Mouse (Mus musculus) T-helper 1 cell (primary cell): ENCODE results near the gene Zfyve16.

Experiments
- in situ Hi-C: fragments of 300-600 bp; cut with MboI, MseI; formaldehyde crosslinking; loops from one replicate; pipeline ENCODE4 v1.15.1; 2025; ENCODE audit warnings: high pct_unique_total_duplicates

Gene Zfyve16

DNA sequence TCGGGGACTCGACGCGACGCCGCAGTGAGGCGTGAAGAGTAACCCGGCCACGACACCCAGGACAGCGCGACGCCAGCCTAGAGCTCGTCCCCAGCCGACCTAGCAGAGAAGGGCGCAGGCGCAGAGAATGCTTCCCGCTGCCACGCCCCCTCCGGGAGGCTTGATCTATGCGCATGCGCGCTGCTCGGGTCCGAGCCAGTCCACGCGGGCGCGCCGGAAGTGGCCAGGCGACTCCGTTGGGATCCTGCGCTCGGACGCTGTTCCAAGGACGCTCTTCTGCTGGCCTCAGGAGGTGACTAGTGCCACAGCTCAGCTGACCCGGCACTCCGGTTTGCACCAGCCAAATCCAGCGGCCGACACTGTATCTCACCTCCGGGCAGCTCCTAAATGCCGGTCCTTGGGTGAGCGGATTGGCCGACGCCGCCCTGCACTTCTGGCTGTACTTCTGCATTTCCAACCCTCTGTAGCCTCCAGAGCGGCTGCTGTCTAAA, at the start of gene Zfyve16:
Zfyve16 (minus strand) TSS at position 148 of the 491 bp plus-strand sequence.
- in situ Hi-C loops: no loop called here

DNA sequence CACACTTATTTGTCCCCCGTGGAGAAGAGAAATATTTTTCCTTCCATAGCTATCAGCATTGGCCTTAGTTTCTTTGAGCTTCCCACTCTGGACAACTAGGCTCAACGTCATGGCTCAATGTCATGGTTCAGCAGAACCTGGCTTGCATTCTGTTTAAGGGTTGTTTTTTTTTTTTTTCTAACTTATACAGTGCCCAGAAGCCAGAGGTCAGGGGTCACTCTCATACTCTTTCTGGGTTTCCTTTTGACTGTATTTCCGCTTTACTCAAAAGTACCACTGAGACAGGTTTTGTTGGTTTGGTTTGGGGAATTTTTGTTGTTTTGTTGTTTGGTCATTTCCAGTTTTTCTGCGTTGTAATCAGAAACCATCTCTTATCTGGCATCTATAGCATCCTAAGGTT, 47.5 kb upstream of the Zfyve16 start:
- in situ Hi-C loops: loop anchor here (5.0 to 10.0 kb wide), 2 partner anchors 164 to 1137 kb away; no protein-coding TSS in a partner anchor

DNA sequence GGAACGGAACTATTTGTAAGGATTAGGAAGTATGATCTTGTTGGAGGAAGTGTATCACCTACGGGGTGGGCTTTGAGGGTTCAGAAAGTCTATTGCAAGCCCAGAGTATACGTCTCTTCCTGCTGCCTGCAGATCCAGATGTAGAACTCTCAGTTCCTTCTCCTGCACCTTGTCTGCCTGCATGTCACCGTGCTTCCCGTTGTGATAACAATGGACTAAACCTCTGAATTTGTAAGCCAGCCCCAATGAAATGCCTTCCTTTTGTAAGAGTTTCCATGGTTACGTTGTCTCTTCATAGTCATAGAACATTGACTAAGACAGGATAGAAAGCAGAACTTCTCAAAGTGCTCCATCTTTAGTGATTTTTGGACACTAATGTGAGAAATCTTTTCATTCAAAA, 46.0 kb upstream of the Zfyve16 start:
- in situ Hi-C loops: loop anchor here (5.0 to 10.0 kb wide), 2 partner anchors 166 to 1138 kb away; no protein-coding TSS in a partner anchor

DNA sequence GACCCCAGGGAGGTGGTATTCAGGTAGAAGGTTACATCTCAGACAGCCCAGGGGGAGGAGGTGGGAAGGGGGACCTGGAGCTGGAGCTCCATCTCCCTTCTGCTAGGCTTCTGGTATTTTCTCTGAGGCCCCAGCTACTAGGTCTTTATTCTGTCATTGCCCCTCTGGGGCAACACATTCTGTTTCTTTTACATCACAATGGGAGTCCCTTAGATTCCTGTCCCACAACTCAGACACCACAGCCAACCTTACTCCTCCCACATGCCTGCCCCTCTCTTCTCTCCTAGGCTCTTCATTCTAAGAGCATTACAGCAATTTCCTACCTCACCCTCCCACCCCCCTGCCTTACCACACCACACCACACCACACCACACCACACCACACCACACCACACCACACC, 45.4 kb upstream of the Zfyve16 start, which contains the start of gene Spz1:
Spz1 (minus strand) TSS at position 101 of the 400 bp plus-strand sequence.
- in situ Hi-C loops: loop anchor here (5.0 to 10.0 kb wide), 2 partner anchors 166 to 1139 kb away; no protein-coding TSS in a partner anchor

DNA sequence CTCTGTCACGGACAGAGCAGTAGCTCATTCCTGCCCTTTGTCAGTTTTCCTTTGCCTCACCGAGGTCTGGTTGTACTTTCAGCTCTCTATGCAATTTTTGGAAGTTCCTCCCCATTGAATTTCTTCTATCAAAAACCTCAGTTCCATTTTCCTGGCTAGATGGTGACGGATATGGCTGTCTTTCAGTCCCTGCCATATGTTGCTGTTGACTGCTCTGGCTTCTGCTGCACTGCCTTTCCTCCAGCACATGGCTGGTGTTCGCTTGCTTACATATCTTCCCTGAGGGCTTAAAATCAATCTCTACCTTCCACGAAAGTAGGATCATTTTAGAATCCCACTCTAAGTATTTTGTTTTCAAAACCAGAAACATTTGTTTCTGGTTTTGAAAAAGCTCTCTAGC, 28.8 kb upstream of the Zfyve16 start:
- in situ Hi-C loops: loop anchor here (10.0 kb wide), 1 partner anchor 475 kb away; no protein-coding TSS in a partner anchor

DNA sequence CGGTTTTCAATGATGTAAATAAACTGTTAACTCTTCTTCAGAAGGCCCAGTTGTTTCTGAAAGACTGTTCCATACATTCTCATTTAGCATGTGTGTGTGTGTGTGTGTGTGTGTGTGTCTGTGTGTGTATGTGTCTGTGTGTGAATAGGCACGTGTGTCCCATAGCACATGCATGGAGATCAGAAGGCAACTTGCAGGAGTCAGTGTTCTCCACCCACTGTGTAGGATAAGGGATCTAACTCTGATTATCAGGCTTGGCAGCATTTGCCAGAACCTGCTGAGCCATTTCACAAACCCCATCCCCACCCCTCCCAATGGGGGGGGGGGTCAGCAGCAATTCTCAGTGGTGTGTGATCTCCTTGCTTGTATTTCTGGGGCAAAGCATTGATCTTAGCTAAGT, 26.6 kb upstream of the Zfyve16 start:
- in situ Hi-C loops: loop anchor here (10.0 kb wide), 1 partner anchor 478 kb away; no protein-coding TSS in a partner anchor

DNA sequence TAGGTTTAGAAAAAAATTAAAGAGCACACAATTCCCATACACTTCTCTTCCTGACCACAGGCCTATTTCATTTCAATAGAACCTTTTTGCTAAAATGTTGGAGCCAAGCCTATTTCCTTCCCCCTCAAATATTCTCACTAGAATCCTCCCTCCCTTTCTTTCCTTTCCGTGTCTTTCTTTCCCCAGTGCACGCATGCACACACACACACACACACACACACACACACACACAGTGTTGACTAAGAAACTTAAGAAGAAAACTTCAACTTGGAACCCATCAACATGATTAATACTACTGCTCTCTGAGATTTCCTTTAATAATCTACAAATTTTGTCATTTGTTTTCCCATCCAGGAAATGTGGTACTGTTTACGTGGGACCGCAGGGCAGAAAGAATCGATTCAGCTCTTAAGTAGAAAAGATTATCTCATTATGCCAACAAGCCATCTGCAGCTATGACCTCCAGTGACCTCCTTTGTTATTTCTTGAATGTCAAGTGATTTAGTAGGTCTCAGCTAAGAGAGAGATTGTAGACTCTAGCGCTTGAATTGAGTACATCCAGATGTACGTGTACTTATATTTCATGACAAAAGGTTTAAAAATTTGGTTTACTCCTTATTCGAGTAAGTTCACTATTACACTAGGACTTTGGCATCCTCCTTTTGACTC, 25.9 kb upstream of the Zfyve16 start:
- in situ Hi-C loops: loop anchor here (10.0 kb wide), 1 partner anchor 478 kb away; no protein-coding TSS in a partner anchor

DNA sequence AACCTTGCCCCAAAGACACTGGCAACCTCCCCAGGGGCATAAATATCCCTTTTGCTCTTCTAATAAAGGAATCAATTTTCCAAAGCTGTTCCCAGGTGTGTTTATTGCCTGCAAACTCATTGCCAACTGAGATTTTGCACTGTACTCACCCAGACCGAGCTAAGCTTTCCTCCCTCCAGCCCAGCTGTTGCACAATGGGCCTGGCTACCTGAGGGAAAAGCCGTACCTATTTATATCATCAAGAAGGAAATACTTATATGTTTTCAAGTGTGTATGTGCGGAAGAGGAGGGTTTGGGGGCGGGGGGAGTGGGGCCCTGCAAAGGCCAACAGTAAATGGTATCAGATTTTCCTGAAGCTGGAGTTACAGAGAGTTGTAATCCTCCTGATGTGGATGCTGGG, 16.4 kb upstream of the Zfyve16 start:
- in situ Hi-C loops: no loop called here

DNA sequence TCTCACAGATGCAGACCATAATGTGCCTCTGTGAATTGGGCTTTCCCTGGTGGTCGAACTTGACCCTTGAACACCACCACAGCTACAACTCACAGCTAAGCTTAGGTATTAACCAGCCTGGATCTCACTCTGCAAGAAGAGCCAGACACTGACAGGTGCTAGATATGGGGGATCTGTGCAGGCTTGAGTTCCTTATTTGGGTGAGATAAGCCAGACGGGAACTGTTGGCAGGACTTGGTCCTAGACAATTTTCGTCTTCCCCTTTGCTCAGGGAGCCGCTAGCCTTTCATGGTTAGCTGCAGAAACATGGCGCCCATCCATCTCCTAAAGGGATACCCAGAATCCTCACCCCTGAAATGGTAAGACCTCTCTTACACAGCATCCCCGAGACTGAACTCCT, 10.3 kb upstream of the Zfyve16 start:
- in situ Hi-C loops: no loop called here

DNA sequence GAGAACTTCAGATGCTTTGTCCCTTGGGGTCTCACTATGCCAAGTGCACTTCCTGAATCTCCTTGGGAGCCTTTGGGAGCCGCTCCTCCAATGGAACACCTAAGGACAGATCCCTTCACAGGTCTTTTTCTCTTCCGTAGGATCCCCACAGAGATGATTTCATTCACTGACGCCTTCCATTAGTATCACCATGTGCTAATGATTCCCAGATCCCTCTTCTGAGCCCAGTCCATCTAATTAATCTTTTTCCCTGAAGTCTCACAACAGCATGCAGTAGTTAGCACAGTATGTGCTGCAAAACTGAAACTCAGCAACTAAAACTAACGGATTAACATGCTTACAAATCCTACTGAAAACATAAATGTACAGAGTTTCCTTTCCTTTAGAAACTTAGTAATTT, 8.5 kb upstream of the Zfyve16 start:
- in situ Hi-C loops: no loop called here

DNA sequence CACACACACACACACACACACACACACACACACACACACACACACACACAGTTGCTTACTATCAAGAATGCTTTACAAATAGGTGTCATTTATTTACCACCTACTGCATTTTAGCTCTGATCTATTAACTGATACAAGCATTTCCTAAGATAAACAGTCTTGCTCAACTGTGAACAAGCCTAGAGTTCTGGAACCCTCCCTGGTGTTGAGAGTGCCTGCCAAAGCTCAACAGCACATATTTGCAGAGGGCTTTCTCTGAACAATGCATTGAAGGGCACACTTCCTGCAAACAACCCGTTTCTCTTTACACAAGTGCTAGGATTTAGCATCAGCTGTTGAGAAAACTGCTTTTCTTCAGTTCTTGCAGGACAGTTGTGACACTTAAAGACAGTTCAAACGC, 3.1 kb upstream of the Zfyve16 start:
- in situ Hi-C loops: no loop called here

DNA sequence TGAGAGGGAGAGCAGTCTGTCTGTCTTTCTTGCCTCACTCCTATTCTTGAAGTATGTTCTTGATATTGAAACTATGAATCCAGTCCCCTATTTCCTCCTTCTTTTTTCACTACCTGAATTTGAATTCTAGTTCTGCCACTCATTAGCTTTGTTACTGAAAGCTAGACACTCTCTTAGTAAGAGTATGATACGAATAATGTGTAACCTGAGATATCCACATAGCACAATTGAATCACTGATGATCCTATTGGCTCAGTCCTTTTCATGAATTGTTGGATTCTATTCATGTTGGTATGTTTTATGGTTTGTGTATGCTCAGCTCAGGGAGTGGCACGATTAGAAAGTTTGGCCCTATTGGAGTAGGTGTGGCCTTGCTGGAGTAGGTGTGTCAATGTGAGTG, 1.5 kb upstream of the Zfyve16 start:
- in situ Hi-C loops: no loop called here

DNA sequence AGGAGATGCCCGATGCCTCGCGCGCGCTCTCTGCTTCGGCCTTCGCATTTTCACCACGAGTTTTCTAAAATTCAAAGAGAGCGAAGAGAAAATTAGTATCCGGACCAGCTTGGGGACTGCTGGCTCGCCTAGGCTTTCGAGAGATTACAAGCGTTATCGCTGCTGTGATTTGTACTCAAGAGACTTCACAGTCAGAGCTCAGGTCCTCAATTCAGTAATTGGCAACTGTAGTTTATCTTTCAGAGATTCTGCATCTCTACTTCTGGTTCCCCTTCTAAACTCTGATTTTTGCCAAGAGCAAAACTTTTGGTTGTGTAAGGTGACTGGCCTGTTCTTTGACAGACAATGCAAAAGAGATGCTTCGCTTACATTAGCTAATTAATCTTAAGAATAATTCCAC, 569 bp upstream of the Zfyve16 start:
- in situ Hi-C loops: no loop called here

DNA sequence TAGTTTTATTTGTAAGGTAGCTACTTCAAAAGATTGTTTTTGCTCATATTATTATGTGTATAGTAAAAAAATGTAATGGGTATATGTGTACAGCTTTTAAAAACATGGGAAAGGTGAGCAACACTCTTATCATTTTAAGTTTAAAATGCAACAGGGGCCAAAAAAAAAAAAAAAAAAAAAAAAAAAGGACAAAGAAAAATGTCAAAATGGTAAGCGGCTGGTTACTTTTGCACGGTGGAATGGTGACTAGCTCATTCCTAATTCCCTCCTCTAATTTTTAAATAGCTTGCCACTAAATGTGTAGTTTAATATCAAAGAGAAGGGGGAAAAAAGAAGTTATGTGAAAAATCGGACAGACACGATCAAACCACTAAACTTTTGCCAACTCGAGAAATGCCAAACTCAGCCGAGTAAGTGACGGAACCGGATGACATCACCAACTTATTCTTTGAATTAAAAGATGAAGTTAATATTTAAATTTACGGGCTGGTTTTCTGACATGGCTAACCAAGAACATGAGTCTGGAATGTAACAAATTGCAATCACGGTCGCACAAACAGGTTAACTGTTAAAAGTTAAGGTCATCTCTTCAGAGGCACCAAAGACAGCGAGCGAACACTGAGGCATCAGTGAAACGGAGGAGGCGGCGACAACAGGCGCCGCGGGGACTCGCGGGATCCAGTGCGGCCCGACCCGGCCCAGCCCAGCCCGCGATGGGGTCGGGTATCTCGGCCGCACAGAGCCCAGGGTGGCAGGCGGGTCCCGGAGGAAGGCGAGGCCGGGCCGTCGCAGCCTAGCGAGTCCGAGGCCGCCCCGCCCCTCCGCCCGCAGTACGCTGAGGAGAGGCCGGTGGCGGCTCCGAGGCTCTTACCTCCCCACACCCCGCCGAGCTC, 594 bp downstream of the Zfyve16 start:
- in situ Hi-C loops: no loop called here

DNA sequence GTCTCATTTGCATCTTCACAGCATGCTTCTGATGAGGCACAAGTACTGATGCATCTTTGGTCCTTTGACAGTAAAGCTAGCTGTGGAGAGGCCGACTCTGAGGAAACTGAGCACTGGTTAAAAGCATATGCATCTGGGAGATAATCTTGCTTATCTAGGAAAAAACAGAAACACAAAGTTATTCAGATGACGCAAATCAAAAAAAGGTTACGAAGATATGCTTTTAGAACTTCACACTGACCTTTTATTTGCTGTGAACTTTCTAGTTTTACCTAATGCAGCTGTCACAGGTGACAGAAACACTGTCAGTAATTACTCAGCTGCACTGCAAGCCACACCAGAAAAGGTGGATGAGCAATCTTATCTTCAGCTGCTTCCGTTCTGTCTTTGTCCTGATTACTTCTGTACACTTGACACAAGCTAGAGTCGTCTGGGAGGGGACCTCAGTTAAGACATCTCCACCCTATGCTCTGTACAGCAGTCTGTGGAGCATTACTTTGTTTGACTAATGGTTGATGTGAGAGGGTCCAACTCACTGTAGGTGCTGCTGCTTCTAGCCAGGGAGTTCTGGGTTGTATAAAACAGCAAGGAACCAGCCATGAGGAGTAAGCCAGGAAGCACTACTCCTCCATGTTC, 7.4 kb downstream of the Zfyve16 start:
- in situ Hi-C loops: no loop called here

DNA sequence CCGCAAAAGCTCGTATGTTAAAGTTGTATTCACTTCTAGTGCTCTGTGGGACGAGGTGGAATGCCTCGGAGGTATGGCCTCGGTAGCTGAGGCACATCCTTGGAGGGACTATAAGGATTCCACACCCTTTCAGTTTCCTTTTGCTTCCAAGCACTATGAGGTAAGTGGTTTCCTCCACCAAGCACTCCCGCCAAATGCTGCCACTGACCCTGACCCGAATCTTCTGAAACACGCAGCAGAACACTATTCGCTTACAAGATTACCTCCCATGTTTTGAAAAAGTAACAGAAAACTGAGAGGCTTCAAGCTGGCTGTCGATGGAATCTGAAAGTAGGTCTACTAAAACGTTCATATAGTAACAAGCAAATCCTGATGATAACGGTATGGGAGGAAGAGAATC, 25.8 kb downstream of the Zfyve16 start:
- in situ Hi-C loops: no loop called here

DNA sequence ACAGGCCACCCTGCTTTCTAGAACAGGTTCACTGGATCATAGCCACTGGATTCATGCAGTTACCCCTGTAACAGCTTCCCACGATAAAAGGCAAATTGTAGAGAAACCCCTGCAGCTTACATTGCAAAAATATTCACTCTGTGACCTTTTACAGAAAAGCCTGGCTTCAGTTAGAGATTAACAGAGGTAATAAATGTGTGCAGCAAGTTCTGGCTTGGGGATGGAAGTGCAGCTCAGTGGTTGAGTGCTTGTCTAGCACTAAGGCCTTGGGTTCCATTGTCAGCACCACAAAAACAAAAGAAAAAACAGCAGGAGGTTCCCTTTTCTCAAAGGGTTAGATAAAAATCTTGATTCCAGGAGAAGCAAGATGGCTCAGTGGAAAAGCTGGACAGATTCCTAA, 38.7 kb downstream of the Zfyve16 start:
- in situ Hi-C loops: no loop called here

DNA sequence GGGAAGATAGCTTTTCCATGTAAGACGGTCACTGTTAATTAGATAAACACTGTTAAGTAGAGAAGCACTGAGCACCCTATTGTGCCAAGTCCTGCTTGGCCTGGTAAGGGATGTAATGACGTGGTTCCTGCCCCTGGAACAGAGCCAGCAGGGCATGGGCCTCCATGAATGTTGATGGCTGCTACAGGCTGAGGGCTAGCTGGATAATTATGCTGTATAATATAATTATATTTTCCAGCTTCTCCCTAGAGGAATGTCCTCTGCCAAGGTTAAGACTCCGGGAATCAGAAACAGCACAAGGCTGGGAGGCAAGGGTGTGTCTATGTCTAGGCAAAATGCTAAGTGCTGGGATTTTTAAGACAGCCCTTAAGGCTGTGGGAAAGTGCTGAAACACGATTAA, 39.9 kb downstream of the Zfyve16 start:
- in situ Hi-C loops: no loop called here

DNA sequence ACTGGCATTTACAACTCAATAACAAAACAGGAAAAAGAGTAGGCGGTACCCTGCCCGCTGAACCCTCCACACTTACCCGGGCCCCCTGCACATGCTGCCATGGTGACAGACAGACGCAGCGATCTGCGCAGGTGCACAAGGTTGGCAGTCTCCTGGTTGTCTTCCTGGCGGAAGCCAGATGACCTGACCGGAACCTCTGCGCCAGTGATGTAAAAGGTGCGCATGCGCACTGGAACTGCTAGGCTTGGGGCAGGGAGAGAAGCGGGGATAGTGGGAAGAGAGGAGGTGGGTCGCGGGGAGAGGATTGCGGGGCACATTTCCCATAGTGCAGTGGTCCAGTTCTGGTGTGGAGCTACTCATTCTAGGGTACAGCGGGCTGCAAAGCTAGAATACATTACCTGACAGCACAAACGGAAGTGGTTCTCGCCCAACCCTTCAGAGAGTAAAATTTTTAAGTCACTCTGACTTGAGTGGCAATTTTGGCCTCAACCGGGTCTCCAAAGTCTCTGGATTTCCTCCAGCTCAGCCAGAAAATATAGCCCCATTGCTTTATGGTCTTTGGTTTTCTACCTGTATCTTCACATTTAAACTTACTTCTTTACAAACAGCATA, 46.7 kb downstream of the Zfyve16 start, which contains the start of gene Fam151b:
Fam151b (minus strand) TSS at position 164 of the 612 bp plus-strand sequence.
- in situ Hi-C loops: no loop called here

DNA sequence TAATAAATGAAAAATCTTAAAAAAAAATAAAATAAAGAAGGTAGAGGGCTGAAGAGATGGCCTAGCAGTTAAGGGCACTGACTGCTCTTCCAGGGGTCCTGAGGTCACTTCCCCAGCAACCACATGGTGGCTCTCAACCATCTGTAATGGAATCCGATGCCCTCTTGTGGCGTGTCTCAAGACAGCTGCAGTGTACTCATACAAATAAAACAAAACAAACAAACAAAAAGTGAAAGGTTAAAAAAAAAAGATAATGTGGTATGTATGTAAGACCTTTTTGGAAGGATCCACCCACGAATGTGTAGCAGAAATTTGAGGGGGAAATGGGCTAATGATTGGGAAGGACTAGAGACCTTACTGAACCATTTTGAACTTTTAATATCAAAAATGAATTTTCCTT, 47.3 kb downstream of the Zfyve16 start:
- in situ Hi-C loops: no loop called here

DNA sequence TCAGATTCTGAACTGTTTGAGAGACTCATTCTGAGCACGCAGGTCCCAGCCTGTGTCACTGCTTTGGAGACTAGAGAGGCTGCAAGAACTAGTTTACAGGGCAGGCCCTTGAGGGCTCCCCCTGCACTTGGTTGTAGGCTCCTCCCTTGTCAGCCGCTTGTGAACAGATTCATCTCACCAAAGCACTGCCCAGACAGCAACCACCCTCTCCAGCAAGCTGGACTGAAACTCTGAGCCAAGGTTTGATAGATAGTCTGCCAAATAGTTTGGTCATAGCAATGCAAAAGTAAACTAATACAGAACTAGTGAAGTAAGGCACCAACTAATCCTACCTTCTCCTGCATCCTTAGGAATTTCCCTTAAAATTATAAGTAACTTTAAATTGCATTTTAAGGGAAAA, 60.5 kb downstream of the Zfyve16 start:
- in situ Hi-C loops: no loop called here
